Mouse (Mus musculus): ENCODE data around the gene Gabbr2.

Gabbr2 gene

GRCm38 (mm10) chr4:46770090-46770489, 221.6 kb downstream of the Gabbr2 start:
- DNase-seq (ENCODE audit: low read depth, low spot score): peak; percentile 63

GRCm38 (mm10) chr4:46766326-46766725, 225.3 kb downstream of the Gabbr2 start:
- DNase-seq (ENCODE audit: low read depth, low spot score): no peak

DNA sequence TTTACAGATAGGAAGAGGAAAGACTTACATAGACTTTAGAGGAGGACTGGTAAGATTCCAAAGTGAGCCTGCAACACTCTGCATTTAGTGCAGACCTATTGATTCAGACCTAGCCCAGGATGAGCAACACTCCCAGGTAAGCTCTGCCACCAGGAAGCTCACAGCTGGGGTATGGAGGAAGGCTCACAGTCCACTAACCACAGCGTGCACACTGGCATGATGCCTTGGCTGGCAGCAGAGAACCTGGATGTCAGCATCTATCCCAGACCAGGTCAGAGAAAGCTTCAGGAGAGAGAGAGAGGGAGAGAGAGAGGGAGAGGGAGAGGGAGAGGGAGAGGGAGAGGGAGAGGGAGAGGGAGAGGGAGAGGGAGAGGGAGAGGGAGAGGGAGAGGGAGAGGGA, 231.8 kb downstream of the Gabbr2 start:
- peak; percentile 69 for DNase-seq (ENCODE audit: low read depth, low spot score)

DNA sequence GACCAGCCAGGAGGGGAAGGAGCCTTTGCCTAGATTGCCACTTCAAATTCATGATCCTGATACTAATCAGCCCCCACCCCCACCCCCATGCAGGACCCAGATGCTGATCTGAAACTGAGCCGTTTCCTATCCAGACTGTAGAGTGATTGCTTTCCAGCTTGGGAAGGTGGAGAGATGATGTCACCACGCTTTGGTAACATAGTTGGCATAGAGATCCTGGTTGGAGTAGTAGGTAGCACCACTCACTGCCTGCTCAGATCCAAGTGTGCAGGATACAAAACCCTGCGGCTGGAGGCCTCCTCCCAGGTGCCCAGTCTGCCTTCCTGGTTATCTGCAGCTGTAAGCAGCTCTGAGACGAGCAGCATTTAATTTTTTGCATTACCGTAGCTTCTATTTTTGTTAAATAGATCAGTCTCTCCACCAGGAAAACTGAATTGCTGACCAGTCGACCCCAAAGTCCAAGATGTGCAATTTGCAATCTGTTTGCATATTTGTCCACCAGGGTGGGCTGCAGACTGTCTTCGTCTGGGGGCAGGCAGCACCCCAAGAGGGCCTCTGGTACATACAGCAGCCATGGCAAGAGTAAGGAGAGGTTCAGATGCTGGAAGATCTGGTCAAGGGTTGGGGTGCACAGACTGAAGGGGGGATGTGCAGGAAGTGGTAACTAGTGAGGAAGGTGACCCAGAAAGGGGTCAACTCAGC, 233.2 kb downstream of the Gabbr2 start:
- DNase-seq (ENCODE audit: low read depth, low spot score): peak; percentile 68

DNA sequence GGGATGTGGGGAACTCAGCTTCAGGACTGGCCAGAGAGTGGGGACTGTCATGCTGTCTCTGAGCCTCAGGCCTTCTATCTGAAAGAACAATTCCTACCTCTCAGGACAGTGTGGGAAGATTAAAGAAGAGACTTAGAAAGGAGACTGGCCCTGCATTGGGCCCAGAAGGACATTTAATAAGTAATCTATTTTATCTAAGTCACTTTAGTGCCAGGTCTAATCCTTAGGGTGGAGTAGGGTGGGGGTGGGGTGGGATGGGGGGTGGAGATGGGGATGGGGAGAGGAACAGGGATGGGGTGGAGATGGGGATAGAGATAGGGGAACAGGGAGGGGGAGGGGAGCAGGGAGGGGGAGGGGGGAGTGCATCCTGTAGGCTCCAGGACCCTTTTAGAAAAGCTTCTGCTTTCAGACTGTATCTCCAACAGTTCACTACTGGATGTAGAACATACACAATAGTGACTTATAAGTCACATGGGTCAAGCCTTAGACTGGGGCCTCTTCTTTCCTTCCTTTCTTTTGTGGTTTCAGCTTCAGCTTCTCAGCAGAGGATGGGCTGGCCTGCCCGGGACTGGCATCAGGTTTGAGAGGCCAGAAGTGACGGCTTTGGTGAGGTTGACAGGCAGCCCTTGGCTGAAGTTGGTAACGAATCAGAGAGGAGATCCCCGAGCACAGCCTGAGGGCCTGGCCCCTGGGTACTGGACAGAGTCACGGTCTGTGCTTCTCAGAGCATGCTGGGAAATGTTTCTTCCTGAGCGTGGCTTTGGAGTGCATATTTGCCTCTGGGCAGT, 237.1 kb downstream of the Gabbr2 start:
- no peak for DNase-seq (ENCODE audit: low read depth, low spot score)

- no peak for DNase-seq (ENCODE audit: low read depth, low spot score)
Measured at GRCm38 (mm10) chr4:46752306-46752705, 239.4 kb downstream of the Gabbr2 start.

DNA sequence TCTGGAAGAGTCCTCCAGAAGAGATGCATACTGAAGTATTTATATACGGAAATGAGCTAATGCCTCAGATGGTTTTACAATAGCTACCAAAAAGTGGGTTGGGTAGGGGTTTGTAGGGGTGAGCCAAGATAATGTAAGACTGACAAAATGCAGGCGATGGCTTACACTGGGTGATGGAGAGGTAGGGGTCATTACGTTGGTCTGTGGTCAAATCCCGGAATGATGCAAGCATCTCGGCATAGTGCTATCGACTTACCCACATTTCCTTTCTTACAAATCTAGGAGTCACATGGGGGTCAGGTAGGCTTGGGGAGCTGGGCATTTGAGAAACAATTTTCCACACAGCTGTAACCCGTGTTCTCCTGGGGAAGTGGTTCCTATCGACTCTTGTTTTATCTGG, 242.7 kb downstream of the Gabbr2 start:
- DNase-seq (ENCODE audit: low read depth, low spot score): no peak

GRCm38 (mm10) chr4:46747007-46747746, 244.5 kb downstream of the Gabbr2 start:
- DNase-seq (ENCODE audit: low read depth, low spot score): peak; percentile 79

- peak; percentile 64 for DNase-seq (ENCODE audit: low read depth, low spot score)
Measured at GRCm38 (mm10) chr4:46745536-46745935, 246.1 kb downstream of the Gabbr2 start.

- peak; percentile 88 for DNase-seq (ENCODE audit: low read depth, low spot score)
Measured at GRCm38 (mm10) chr4:46744583-46745155, 247.0 kb downstream of the Gabbr2 start.

DNA sequence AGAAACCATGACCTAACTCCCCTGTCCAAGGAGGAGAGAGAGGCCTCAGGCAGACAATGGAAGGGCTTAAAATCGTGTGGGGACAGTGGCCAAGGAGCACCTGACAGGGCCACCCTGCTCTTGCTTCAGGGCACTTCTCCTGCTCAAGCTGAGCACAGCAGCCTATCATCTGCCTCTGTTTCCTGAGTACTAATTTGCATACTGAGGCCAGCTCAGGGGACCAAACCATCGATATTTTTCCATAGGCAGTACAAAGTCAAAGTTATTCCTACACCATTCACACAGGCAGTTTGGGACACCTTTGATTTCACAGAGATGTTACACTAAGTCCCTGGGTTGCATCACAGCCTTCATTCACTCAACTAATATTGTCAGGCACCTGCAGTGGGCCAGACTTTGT, 249.1 kb downstream of the Gabbr2 start:
- DNase-seq (ENCODE audit: low read depth, low spot score): no peak

GRCm38 (mm10) chr4:46736910-46737511, 254.7 kb downstream of the Gabbr2 start:
- DNase-seq (ENCODE audit: low read depth, low spot score): peak; percentile 75

GRCm38 (mm10) chr4:46734906-46735305, 256.8 kb downstream of the Gabbr2 start:
- DNase-seq (ENCODE audit: low read depth, low spot score): peak; percentile 73

- DNase-seq (ENCODE audit: low read depth, low spot score): peak; percentile 39
Measured at GRCm38 (mm10) chr4:46731590-46731989, 260.1 kb downstream of the Gabbr2 start.

DNA sequence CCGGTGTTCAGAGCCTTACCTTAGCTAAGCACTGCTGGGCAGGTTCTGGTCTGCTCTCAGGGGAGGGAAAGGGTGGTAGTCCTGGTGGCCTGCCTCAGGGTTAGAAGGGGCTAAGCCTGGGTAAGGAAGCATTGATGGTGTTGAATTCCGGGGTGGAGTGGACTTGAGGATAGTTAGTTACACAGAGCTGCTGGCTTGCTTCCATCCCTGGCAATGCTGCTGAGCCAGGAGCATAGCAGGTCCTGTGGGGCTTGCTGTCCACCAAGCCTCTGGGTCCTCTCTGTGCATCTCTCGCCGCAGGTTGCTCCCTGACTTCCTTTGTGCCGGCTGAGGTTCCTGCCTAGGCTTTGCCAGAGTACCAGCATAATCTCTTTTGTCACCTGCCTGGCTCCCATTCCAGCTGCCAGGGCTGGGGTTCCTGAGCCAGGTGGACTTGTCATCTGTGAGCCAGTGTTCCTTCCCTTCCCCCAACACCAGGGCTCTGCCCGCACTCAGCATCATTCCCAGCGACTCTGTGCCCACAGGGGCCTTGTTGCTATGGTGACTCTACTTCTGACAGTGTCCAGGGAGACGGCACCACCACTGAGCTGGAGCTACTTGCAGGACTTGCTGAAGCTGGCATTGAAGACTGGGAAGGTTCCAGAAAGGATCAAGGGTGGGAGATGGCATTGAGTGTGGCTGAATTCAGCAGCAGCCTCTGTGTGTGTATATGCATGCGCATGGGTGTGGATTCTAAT, 262.2 kb downstream of the Gabbr2 start:
- peak; percentile 75 for DNase-seq (ENCODE audit: low read depth, low spot score)

- peak; percentile 85 for DNase-seq (ENCODE audit: low read depth, low spot score)
Measured at GRCm38 (mm10) chr4:46728231-46728630, 263.4 kb downstream of the Gabbr2 start.

DNA sequence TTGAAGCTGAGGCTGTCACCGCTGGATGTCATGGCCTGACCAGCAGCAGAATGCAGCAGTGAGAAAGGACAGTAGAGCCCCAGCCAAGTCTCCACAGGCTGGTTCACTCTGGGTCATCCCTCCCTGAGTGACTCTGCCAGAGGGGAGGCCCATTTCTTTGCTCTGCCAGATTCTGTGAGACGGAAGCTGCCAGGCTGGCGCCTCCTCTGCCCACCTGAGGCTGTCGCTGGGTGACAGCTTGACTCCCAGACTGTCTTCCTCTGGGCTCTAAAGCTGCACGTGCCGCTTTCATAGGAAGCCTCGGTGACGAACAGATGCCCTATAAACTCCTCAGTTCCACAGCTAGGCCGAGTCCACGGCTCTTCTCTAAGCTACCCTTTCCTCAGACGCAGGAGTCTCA, 264.5 kb downstream of the Gabbr2 start:
- DNase-seq (ENCODE audit: low read depth, low spot score): peak; percentile 76

GRCm38 (mm10) chr4:46720821-46721557, 270.7 kb downstream of the Gabbr2 start:
- DNase-seq (ENCODE audit: low read depth, low spot score): no peak

- DNase-seq (ENCODE audit: low read depth, low spot score): no peak
Measured at GRCm38 (mm10) chr4:46720070-46720469, 271.6 kb downstream of the Gabbr2 start.

GRCm38 (mm10) chr4:46718624-46719023, 273.0 kb downstream of the Gabbr2 start:
- DNase-seq (ENCODE audit: low read depth, low spot score): no peak
